Mouse (Mus musculus) intestine, postnatal 0 days (tissue): ENCODE results near the gene Ccn2. TPM values are rescaled to one million over a fixed set of nuclear protein-coding genes. Genes with fewer than 3 reads are reported as not detected.

Experiments
- ATAC-seq: fragments of 200-750 bp; cut with Nextera tagmentation; 2 replicates; pipeline ENCODE4 v1.8.0; 2017; ENCODE audit warnings: mild to moderate bottlenecking, moderate TSS enrichment, moderate library complexity
- H3K27ac ChIP-seq: fragments of 300-500 bp; sonication (generic); 2 replicates; pipeline ENCODE4 v1.5.1; 2014; ENCODE audit warnings: mild to moderate bottlenecking, low read depth, low read length, moderate library complexity
- H3K27me3 ChIP-seq: fragments of 300-500 bp; sonication (generic); replicated peaks from 2 replicates; pipeline ENCODE4 v1.6.1; 2014; ENCODE audit warnings: low read length, mixed read lengths; ENCODE audit not compliant: control insufficient read depth, insufficient read depth
- H3K36me3 ChIP-seq: fragments of 300-500 bp; sonication (generic); 2 replicates; pipeline ENCODE4 v1.6.1; 2014; ENCODE audit warnings: mild to moderate bottlenecking, moderate library complexity; ENCODE audit not compliant: control insufficient read depth, insufficient read depth
- H3K4me1 ChIP-seq: fragments of 300-500 bp; sonication (generic); replicated peaks from 2 replicates; pipeline ENCODE4 v1.6.1; 2014; ENCODE audit warnings: antibody characterized with exemption, low read length, mixed read lengths; ENCODE audit not compliant: control insufficient read depth, insufficient read depth
- H3K4me2 ChIP-seq: fragments of 300-500 bp; sonication (generic); replicated peaks from 2 replicates; pipeline ENCODE4 v1.6.1; 2014; ENCODE audit warnings: low read depth, mild to moderate bottlenecking, moderate library complexity
- H3K4me3 ChIP-seq: fragments of 300-500 bp; sonication (generic); 2 replicates; pipeline ENCODE4 v1.5.1; 2014; ENCODE audit warnings: low read depth, low read length
- H3K9ac ChIP-seq: fragments of 300-500 bp; sonication (generic); 2 replicates; pipeline ENCODE4 v1.6.1; 2014; ENCODE audit warnings: mild to moderate bottlenecking, low read depth, low read length
- H3K9me3 ChIP-seq: fragments of 300-500 bp; sonication (generic); 2 replicates; pipeline ENCODE4 v1.6.1; 2016; ENCODE audit warnings: mixed run types; ENCODE audit not compliant: control insufficient read depth
- CTCF ChIP-seq: sonication (generic); IDR thresholded peaks from 2 replicates; pipeline ENCODE4 v1.5.1; 2016; ENCODE audit warnings: low read depth, mild to moderate bottlenecking, control low read depth, antibody characterized with exemption, moderate library complexity
- WGBS: fragments of 180-500 bp; shearing (Covaris S2); extraction: QIAGEN DNeasy Blood & Tissue Kit; methylation state at CpG from one replicate; pipeline ENCODE4 v1.1.7; 2014; 5-methylcytosine and 5-hydroxymethylcytosine counted together
- polyA plus RNA-seq: library from polyadenylated mRNA; unstranded; fragments of >200 nt; fragmentation: Nextera tagmentation; extraction: Ambion mirVana; gene quantifications from 2 replicates; pipeline ENCODE4 v1.2.1, GENCODE M21; 2015

The Ccn2 gene
- polyA plus RNA-seq, 1 experiment from 2014 or later, result 7.8 TPM

GRCm38 (mm10) chr10:24591136-24591535 is 4.1 kb upstream of the Ccn2 start:
- H3K27ac ChIP-seq, result no peak overlapping the region
- peak; percentile 97 for TF ChIP-seq CTCF
- WGBS, result 28% methylated on average over 4 of the region's 4 CpGs
- H3K4me2 ChIP-seq, result no peak overlapping the region
- no peak overlapping the region for H3K9ac ChIP-seq
- no peaks in the 10 kb centered on the region for H3K9me3 ChIP-seq
- no peak for ATAC-seq
- H3K4me3 ChIP-seq, result no peak overlapping the region
- H3K36me3 ChIP-seq, result no peaks in the 10 kb centered on the region
- H3K4me1 ChIP-seq, result no peaks in the 10 kb centered on the region; the same call in 1 of the 2 replicates
- H3K27me3 ChIP-seq, result no peaks in the 10 kb centered on the region

GRCm38 (mm10) chr10:24591741-24592140 is 3.5 kb upstream of the Ccn2 start:
- H3K4me2 ChIP-seq, result no peak overlapping the region
- no peak for TF ChIP-seq CTCF
- no peak overlapping the region for H3K27ac ChIP-seq
- 70% methylated on average over 5 of the region's 5 CpGs for WGBS
- no peak overlapping the region for H3K4me3 ChIP-seq
- no peaks in the 10 kb centered on the region for H3K9me3 ChIP-seq
- no peaks in the 10 kb centered on the region; the same call in 1 of the 2 replicates for H3K4me1 ChIP-seq
- H3K27me3 ChIP-seq, result no peaks in the 10 kb centered on the region
- no peak for ATAC-seq
- H3K36me3 ChIP-seq, result no peaks in the 10 kb centered on the region
- H3K9ac ChIP-seq, result no peak overlapping the region

GRCm38 (mm10) chr10:24592318-24592717 is 2.9 kb upstream of the Ccn2 start:
- WGBS, result 46% methylated on average over 2 of the region's 2 CpGs
- no peak overlapping the region for H3K4me2 ChIP-seq
- no peak overlapping the region for H3K9ac ChIP-seq
- no peaks in the 10 kb centered on the region for H3K36me3 ChIP-seq
- H3K9me3 ChIP-seq, result no peaks in the 10 kb centered on the region
- no peaks in the 10 kb centered on the region for H3K27me3 ChIP-seq
- ATAC-seq, result no peak
- no peak overlapping the region for H3K4me3 ChIP-seq
- TF ChIP-seq CTCF, result no peak
- no peak overlapping the region for H3K27ac ChIP-seq
- no peaks in the 10 kb centered on the region; the same call in 1 of the 2 replicates for H3K4me1 ChIP-seq

- no peak overlapping the region for H3K9ac ChIP-seq
- no peaks in the 10 kb centered on the region for H3K9me3 ChIP-seq
- ATAC-seq, result no peak
- no peak overlapping the region for H3K27ac ChIP-seq
- WGBS, result 32% methylated on average over 7 of the region's 7 CpGs
- TF ChIP-seq CTCF, result no peak
- H3K27me3 ChIP-seq, result no peaks in the 10 kb centered on the region
- H3K4me1 ChIP-seq, result no peaks in the 10 kb centered on the region; the same call in 1 of the 2 replicates
- no peak overlapping the region for H3K4me3 ChIP-seq
- H3K4me2 ChIP-seq, result no peak overlapping the region
- no peaks in the 10 kb centered on the region for H3K36me3 ChIP-seq
Observed at GRCm38 (mm10) chr10:24592969-24593368, 2.3 kb upstream of the Ccn2 start.

- H3K27me3 ChIP-seq, result no peaks in the 10 kb centered on the region
- H3K27ac ChIP-seq, result no peak overlapping the region
- H3K9me3 ChIP-seq, result no peaks in the 10 kb centered on the region
- H3K36me3 ChIP-seq, result no peaks in the 10 kb centered on the region
- H3K9ac ChIP-seq, result no peak overlapping the region
- H3K4me1 ChIP-seq, result no peaks in the 10 kb centered on the region; the same call in 1 of the 2 replicates
- no peak overlapping the region for H3K4me2 ChIP-seq
- no peak overlapping the region for H3K4me3 ChIP-seq
- no peak for ATAC-seq
- TF ChIP-seq CTCF, result no peak
- WGBS, result 81% methylated on average over 4 of the region's 4 CpGs
Observed at GRCm38 (mm10) chr10:24593556-24593955, 1.7 kb upstream of the Ccn2 start.

GRCm38 (mm10) chr10:24596003-24596868 is 994 bp downstream of the Ccn2 start:
- Histone ChIP-seq H3K4me1 (no peaks in the 10 kb centered on the region; the same call in 1 of the 2 replicates), H3K27me3 (no peaks in the 10 kb centered on the region), H3K9me3 (no peaks in the 10 kb centered on the region), H3K9ac (peak overlapping the region; percentile 67), H3K4me2 (peak overlapping the region; percentile 90), H3K4me3 (peak overlapping the region; percentile 71), H3K27ac (peak overlapping the region; percentile 81), H3K36me3 (no peaks in the 10 kb centered on the region)
- no peak for TF ChIP-seq CTCF
- WGBS, result 32% methylated on average over 31 of the region's 31 CpGs
- no peak for ATAC-seq
